Mouse (Mus musculus): ENCODE results near the gene Sh3rf3.

Sh3rf3 gene

DNA sequence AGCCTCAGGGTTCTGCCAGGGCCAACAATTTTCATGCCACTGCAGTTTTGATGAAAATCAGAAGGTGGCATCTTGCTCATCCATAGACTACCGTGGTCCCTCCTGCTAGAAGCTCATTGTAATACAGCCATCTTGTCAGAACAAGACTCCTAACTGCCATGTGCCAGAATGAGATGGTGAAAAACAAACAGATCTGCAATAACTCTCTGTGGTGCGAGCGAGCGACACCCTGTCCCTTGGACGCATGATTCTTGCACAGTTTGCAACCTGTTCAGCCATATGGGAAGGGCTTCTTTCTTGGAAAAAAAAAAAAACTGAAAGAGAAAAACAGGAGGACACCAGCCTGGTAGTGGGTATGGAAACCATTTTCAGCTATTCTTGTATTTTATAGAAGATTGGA, 291.5 kb downstream of the Sh3rf3 start:
- in situ Hi-C loops (cut with MseI, MboI): no loop called here

DNA sequence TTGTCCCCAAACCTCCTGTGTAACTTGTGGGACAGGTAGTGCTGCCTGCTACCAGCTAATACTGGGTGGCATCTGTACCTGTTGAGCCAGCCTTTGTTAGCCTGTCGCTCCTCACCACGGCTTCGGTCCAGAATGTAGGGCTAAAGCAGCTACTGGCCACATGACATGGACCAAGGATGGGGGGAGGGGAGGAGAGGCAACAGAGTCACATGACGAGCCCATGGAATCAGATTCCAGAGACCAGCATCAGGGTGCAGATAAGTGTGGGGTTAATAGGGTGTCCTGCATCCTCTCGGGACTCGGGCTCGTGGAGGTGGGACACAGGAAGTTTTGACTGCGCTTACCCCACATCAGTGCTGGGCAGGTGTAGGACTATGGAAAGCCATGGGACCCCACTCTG, 292.7 kb downstream of the Sh3rf3 start:
- in situ Hi-C loops (cut with MseI, MboI): no loop called here

DNA sequence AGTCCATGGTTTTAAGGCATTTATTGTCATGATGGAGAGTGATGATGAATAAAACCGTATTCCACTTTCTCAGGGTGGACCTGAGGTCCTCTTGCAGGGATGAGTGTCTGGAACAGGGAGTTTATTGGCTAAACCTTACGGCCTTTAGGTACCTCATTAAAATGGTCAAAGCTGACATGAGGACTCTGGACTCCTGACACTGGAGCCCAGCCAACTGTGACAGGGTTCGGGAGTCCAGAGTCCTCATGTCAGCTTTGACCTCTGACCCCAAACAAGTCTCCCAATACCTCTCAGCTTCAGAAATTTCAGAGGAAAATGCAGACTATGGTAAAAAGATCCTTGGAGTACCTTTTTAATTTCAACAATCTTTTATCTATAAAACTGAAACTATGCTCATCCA, 293.5 kb downstream of the Sh3rf3 start:
- in situ Hi-C loops (cut with MseI, MboI): no loop called here

DNA sequence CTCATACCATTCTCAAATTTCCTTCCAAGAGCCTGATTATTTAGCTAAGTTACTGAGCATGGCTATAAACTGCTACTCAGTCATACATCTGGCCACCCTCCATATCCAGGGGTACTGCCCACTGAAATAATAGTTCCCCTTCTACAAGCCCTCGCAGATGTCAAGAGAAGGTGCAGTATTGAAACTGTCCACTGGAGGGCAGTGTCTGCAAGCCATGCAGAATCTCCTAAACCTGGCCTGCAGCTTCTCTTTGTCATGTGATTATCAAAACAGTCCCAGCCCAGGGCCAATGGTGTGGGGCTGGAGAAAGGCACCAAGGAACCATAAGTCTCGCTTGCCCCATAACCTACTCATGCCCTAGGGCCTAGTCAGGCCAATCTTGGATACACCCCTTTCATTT, 295.9 kb downstream of the Sh3rf3 start:
- in situ Hi-C loops (cut with MseI, MboI): no loop called here

DNA sequence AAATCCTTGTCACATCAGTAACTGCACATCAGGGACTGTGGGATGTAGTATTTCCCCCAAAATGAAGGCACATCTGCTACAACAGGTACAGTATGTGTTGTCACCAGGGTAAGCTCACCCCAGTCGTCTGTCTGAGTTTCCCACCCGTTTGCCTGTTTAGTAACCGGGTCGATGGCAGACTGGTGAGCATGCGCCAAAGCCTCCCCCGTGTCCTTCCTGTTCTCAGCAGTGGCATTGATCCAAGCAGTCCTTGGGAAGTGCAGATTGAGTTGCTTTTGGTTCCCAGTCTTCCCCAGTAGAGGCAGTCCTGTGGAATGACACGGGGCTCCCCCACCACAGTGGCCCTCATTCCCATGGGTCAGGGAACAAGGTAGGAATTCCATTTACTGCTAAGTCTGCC, 297.2 kb downstream of the Sh3rf3 start:
- in situ Hi-C loops (cut with MseI, MboI): no loop called here

DNA sequence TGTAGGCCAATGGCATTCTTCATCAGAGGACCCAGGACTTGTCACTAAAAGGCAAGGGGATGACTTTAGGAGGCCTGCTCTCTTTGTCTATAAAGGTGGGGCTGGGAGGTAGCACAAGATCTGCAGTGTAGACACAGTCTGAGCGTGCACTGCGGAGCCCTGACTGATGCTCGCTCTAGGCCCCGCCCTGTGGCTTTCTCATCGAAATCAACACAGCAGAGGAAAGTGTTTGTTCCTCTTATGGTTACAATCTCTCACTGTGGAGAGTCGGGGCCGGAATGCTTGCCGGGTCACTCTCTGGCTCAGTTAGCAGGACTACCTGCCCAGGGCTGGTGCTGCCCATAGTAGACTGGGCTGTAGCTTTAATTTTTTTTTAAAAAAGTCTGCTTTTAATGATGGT, 299.6 kb downstream of the Sh3rf3 start:
- in situ Hi-C loops (cut with MseI, MboI): no loop called here

DNA sequence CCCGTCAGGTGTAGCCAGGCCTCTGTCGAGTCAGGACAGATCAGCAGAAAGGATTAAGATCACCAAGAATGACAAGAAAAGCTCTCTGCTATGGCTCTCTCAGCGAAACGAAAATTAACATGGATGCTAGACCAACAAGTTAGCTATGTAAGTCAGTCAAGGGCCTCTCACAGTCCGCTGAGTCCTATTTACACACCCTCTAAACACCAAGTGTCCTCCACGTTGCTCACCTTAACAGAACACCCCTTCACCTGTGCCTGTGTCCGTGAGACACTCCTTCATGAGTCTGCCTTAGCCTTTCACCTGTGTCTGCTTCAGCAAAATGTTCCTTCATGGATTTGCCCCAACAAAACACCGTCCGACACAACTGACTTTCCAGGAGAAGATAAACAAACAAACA, 300.2 kb downstream of the Sh3rf3 start:
- in situ Hi-C loops (cut with MseI, MboI): no loop called here

DNA sequence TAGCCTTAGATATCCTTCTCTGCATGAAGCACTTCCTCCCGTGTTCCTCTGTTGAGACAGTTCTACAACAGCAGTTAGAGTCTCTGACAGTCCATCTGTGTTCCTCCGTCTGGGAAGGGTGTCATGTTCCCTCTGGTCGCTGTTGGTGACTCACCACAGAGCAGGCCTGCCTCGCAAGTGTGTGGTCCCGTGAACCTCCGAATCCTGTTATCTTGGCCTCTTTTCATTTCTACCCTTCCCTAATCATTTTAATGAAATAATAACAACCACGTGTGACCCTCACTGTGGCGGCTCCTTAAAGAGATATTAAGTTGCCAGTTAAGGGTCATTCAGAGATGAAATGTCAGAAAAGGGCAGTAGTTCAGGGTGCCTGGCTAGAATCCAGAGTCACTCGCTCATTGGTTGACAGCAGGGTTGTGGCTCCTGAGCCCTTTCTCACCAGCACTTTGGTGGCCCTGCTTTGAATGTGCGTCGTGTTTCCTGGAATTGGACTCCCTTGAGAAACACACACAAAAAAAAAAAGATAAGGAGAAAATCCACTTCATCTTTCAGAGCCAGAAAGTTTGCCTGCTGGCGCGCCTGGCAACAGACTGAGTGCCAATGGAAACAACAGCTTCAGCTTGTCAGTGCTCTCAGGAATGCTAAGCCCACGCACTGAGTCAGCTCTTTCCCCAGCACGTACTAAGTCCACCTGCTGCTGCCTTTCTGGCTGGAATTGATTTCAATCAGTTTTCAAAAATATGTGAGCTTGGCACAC, 301.6 kb downstream of the Sh3rf3 start:
- in situ Hi-C loops (cut with MseI, MboI): no loop called here

DNA sequence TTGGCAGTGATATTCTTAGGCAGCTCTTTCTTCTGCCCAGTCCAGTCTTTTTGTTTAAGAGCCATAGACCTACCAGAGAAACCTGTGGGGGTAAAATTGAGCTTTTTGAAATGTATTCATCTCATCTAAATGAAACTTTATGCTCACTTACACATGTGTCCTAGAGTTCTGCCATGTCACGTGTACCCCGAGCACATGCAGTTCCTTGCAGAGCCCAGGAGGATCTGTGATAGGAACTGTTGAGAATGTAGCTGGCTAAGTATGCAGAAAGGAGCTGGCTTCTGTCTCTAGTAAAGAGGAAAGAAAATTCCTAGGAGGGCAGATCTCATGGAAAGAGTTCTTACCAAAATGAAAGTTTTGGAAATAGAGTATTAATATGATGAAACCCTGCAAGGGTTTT, 302.5 kb downstream of the Sh3rf3 start:
- in situ Hi-C loops (cut with MseI, MboI): no loop called here

DNA sequence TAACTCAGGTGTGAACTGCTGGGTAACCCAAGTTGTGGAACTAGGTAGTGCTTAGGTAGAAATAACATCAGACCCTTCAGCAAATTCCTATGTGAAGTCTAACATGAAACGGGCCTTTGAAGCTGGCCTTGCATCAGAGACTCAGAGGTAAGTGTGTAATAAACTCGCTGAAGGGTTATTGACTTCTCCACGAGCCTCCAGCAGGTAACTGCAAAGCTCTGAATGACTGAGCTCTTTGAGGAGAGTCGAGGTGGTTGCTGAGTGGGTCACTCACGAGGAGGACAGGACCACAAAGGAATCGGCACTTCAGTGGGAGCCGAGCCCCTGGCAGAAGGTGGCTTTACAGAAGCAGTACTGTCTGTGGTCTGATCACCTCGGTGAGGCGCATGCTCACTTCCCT, 303.2 kb downstream of the Sh3rf3 start:
- in situ Hi-C loops (cut with MseI, MboI): no loop called here

DNA sequence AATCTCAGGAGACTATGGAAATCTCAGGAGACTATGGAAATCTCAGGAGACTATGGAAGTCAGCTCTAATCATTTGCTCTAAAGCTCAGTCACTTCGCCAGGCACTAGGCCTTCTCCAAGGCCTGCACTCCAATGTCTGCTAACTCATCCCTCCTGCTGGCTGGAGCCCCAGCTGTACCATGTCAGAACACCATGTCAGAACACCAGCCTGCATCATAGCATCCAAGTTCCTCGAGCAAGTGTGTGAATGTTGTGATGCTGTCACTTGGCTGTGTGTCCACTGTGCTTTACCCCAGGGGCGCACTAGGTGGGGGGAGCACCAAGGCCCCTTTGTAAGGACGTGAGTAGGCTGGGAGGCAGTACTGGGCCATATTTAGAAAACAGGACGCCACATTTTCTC, 304.4 kb downstream of the Sh3rf3 start:
- in situ Hi-C loops (cut with MseI, MboI): no loop called here

DNA sequence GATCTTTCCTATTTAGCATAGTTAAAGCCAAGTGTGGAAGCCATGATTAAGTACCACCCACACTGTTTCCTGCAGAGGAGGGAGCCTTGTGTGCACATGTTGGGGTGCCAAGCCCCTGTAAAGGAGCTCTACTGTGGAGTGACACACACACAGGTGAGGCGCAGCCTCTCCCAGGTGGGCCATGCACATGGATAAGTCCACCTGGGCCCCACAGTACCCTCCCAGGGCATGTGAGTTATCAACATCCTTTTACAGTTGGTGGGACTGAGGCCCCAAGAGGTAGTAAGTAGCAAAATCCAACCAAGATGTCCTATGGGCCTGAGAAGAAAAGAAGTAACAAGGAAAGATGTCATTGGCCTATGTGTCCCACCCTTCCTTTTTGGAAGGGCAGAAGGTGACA, 305.8 kb downstream of the Sh3rf3 start:
- in situ Hi-C loops (cut with MseI, MboI): no loop called here

DNA sequence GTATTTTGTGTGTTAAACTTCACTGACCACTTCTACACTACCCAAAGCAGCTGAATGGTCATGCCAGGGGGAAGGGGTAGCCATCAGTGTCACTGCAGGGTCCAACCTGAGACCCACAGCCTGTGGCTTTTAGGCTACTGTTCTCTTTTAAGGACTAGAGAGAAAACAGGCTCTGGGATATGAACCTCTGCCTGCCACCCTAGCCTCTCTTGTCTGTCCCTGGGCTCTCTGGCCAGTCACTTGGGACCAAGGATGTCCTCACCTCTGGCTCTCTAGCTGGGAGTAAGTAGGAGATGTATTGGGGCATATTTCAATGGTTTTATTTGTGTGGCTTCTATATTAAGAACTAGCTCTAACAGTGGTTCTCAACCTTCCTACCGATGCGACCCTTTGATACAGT, 306.7 kb downstream of the Sh3rf3 start:
- in situ Hi-C loops (cut with MseI, MboI): no loop called here

DNA sequence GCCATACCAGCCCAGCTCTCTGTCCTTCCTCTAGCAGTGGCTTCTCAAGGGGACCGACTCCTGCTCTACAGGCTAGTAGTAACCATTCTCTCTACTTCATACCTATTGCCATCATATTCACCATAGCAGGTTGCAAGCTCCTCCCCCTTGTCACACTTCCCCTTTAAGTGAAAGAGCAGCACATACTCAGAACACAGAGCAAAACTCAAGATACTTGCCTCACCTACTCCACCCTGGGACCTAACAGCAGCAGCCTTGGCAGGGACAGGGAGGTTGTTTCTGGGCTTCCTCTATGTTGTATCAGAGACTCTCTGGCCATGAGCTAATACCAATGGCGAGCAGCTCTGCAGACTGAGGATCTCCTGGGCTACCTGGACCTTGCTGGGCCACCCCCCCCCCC, 312.3 kb downstream of the Sh3rf3 start:
- in situ Hi-C loops (cut with MseI, MboI): no loop called here

DNA sequence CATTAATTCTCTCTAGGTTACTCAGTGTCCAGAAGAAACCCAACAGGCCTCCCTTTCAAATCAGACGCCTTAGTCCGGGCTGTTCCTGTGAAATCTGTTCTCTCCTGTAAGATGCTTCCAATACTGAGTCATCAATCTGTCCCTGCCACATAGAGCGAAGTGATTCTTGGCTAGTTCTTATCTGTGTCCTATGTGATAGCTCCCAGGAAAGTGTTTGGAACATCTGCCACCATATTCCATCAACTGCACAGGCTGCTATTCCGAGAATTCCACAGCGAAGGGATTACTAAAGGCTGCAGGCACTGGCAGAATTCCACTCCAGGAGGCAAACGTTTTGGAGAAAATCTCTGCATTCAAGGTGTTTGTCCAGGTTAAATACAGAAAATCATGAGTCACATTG, 314.5 kb downstream of the Sh3rf3 start:
- in situ Hi-C loops (cut with MseI, MboI): no loop called here

DNA sequence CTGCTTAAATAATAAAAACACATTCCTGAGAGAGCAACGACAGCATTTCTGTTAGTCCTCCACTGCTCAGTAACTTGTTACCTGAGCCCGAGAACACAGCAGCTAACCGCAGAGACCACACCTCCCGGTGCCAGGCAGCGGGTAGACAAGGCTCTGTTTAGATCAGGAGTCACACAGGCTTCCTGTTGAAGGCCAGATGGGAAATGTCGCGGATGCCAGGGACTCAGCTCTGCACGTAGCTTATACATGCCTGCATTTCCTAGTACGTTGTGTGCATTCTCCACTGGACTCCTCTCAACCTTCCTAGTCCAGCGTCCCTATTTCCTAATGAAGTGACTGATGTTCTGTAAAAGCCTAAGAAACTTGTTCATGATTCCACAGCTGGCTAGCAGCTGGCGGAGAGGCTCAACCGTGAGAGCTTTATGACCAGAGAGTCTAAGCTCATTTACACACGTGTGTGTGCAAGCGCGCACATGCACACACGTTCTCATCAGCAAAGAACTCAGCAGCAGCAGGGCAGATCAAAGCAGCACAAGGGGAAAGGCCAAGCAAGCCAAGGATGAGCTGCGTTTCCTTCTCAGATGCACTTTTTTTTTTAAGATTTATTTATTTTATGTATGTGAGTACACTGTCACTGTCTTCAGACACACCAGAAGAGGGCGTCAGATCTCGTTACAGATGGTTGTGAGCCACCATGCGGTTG, 318.9 kb downstream of the Sh3rf3 start:
- in situ Hi-C loops (cut with MseI, MboI): no loop called here

DNA sequence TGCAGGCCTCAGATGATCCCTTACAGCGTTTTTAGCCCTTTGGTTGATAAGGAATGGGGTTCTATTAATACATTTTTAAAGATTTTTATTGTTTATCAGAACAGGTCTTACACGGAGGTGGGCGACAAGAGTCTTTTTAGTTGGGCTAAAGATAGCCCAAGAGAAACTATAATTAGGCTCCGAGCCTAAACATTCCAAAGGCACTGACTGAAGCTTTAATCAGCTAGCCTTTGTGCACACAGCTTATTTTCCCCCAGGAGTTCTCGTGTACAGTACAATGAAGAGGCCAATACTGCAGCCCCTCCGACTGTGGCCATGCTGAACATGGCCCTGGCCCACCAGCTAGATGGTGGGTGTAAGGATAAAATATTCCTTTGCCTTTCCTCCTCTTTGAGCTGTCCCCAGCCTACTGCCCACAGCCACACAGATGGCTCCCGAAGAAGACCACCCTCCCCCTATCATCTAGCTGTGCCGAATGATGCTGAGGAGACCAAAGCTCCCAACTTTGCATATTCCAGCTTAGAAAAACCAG, 320.4 kb downstream of the Sh3rf3 start:
- in situ Hi-C loops (cut with MseI, MboI): no loop called here

DNA sequence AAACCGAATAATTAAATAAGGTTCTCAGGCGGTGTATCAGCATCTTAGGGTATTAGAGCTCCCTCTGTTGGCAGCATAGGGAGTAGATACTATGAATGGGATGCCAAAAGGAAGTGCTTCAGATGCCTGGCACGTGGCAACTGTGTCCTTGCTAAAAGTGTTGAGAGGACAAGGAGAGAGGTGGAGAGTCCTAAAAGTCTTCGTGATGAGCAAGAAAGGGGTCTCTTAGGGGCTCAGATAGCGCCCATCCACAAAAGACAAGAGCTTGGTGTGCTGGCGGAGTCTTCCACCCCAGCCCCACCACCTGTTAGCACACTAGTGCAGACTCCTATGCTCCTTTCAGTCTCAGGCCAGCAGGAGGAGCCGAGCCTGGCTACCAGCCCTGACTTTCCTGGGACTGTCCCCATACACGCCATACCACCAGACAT, 336.8 kb downstream of the Sh3rf3 start:
- in situ Hi-C loops (cut with MseI, MboI): loop anchor here in 1 of 2 experiments (25.0 kb wide), 1 partner anchor 137 kb away; no protein-coding TSS in a partner anchor

DNA sequence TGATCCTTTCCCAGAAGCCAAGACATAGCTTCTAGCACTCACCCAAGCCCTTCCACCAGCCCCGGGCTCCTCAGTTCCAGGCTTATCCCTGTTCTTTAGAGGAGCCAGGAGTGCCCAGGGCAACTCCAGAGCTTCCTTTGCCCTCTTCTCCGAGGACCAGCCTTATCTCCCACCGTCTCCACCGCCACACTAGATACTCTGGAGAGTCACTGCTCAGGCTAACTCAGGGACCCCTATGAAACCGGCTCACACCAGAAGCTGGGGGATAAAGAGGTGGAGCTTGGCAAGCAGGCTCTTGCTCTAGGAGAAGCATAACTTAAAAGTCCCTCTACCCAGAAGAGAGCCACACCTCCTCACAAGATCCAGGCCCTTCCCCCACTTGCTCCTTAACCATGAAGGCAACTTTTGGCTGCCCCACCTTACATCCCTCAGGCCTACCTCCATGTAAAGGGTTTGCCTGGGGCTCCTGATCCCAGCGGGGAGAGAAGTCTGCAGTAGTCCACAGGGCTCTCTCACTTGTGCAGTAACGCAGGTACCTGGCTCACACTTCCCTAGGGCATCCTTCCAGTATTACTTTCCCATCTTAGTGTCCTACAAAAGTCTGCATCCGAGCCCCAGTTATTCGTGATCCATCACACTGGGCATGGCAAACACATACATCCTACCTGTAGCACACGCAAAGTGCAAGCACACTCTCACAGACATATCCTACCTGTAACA, 337.9 kb downstream of the Sh3rf3 start:
- in situ Hi-C loops (cut with MseI, MboI): loop anchor here in 1 of 2 experiments (25.0 kb wide), 1 partner anchor 136 kb away; no protein-coding TSS in a partner anchor

DNA sequence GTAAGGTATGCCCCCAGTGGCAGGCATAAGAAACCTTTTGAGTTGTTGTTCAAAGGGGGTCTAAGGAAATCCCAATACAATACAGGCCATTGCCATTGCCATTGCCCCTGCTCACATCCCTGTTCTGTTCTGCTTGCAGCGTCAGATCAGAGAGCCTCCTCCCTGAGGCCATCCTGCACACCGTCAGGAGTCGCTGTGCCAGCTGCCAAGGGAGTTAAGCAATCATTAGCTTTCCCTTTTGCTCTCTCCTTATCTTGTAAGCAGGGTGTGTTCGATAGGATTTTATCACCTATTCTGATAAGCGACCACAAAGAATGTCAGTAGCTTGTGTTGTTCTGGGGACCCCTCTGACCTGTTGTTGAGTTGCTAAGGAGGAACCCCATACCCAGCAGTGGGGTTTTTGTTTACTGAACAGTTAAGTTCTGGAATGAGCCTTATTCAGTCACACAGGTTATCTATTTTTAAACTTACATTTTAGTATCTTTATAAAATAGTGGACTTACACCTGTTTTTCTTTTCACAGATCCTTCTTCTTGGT, 339.5 kb downstream of the Sh3rf3 start:
- in situ Hi-C loops (cut with MseI, MboI): loop anchor here in 1 of 2 experiments (25.0 kb wide), 1 partner anchor 135 kb away; no protein-coding TSS in a partner anchor

DNA sequence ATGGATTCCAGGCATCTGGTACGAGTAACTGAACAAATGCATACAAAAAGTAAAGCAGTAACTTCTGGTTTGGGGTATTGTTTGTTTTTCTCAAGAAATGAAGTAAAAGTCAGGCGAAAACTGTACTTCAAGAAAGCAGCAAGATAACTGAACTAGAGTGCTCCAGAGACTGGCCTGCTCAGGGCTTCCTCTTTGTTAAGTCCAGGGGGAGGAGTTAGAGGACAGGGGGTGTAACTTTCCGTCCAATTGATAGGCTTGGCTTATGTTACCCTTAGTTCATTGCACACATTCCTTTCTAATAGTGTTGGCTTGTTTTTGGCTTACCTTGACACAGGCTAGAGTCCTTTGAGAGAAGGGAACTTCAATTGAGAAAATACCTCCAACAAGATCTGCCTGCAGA, 345.5 kb downstream of the Sh3rf3 start:
- in situ Hi-C loops (cut with MseI, MboI): loop anchor here in 1 of 2 experiments (25.0 kb wide), 1 partner anchor 129 kb away; no protein-coding TSS in a partner anchor

Data from mouse trophoblast stem cell (cell line).